Mouse (Mus musculus) heart, embryonic 13.5 days (tissue): ENCODE data around the gene Trim52. TPM values are rescaled to one million over a fixed set of nuclear protein-coding genes. Genes with fewer than 3 reads are reported as not detected.

Experiments
- polyA plus RNA-seq: library from polyadenylated mRNA; unstranded; fragments of >200 nt; fragmentation: Nextera tagmentation; extraction: Ambion mirVana; gene quantifications from 2 replicates; pipeline ENCODE4 v1.2.1, GENCODE M21; 2015

Gene Trim52
- polyA plus RNA-seq, 1 experiment from 2014 or later, result not detected

Other genes with a start within 250 kb of the Trim52 start
- 51.3 and 59.3 TPM in 2 replicates for gene Spry2, start 209.4 kb upstream of the Trim52 start, polyA plus RNA-seq